Mouse (Mus musculus) lung, postnatal 0 days (tissue): ENCODE data around the gene Slc50a1.

Experiments
- CTCF ChIP-seq: IDR thresholded peaks from 2 replicates; pipeline ENCODE4 v1.5.1; 2016; ENCODE audit warnings: antibody characterized with exemption, mild to moderate bottlenecking
- EP300 ChIP-seq: IDR thresholded peaks from 2 replicates; pipeline ENCODE4 v1.6.1; 2016; ENCODE audit warnings: antibody characterized with exemption, mild to moderate bottlenecking, control low read depth

DNA sequence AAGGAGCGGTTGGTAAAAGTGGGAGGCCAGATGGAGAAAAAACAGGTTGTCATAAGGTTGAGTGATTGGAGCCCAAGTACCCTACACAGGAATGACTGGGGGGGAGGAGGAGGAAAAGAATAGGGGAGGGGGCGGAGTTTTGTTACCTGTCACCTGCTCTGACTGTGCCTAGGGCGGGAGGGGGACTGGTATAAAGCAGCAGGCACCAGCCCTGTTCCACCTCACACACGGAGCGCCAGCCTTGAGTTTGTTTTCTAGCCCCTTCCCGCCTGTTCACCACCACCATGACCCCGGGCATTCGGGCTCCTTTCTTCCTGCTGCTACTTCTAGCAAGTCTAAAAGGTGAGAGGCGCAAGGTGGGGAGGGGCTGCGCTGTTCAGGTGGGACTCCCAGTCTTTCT is 41.5 kb downstream of the Slc50a1 start, which contains the start of gene Muc1:
- TF ChIP-seq CTCF (no peak), EP300 (no peak)
